Mouse (Mus musculus): ENCODE data around the gene Qrich2. TPM values are rescaled to one million over a fixed set of nuclear protein-coding genes. Genes with fewer than 3 reads are reported as not detected.
A peak's percentile ranks its signal among the peaks of the same experiment; 100 is the strongest.

Gene Qrich2
- total and polyA plus RNA-seq, 3 experiments, result 0.29 to 0.38 (median 0.32) TPM

DNA sequence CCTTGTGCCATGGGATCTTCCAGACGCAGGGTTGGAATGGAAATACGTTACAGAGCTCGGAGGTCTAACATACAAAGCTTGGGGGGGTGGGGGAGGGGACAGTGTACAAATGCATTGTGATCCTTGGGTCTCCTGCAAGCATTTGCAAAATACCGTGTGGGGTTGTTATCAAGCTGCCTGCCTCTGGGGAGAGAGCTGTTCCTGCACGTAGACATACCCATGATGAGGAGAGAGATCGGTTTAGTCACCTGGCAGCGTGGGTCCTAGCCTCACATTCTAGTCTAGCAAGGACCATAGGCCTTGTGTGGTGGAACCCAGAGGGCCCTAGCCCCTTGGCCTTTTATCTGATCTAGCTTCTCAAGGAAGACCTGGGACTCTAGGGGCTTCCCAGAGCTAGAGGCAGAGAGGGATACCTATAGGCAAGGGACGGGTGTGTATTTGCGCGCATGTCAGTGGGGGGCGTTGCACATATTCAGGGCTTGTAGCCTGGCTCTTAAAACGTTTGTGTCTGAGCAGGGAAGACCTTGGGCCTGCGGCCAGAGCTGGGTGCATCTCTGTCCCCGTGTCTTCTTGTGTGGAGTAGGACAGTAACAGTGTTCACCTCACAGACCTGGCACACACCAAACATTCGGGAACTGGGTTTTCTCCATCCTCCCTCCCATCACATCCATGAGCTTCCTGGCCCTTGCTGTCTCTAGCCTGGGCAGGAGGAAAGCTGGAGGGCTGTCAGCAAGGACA is 23.7 kb downstream of the Qrich2 start:
- H3K4me2 ChIP-seq (ENCODE audit: insufficient read depth, low read depth, poor library complexity, severe bottlenecking), result no peak overlapping the region
- H3K36me3 ChIP-seq (replicated peaks in 1 of 2; ENCODE audit: control insufficient read depth in 1 of 2, insufficient read depth in 1 of 2, low read length in 1 of 2), result peaks cover 12 to 32% of the 10 kb centered on the region in 2 experiments
- in situ Hi-C loops (cut with MboI; ENCODE audit: low pct_ligation_motif_present, low pct_unique_long_range_greater_than_20kb, low sequenced_read_pairs) (loop anchor here (5.0 kb wide), 1 partner anchor 40 kb away; no protein-coding TSS in a partner anchor), dilution Hi-C loops (cut with MboI; ENCODE audit: extremely low pct_ligation_motif_present, extremely low pct_unique_long_range_greater_than_20kb, low sequenced_read_pairs) (no loop called here)
- peak; percentile 52 for TF ChIP-seq CHD2 (IDR thresholded peaks at IDR 0.05; ENCODE audit: low read length)
- TF ChIP-seq ELF1 (IDR thresholded peaks at IDR 0.05; ENCODE audit: low read depth, low read length), result peak; percentile 12; the same call in 1 of the 2 replicates
- TF ChIP-seq POLR2AphosphoS2 (IDR thresholded peaks at IDR 0.05; ENCODE audit: low read depth, low read length), result peak; percentile 64
- peak; percentile 9; the same call in 1 of the 2 replicates for TF ChIP-seq SMC3 (IDR thresholded peaks at IDR 0.05; ENCODE audit: low read depth, low read length)
- peak; percentile 65 for TF ChIP-seq ZMIZ1 (IDR thresholded peaks at IDR 0.05; ENCODE audit: low read depth, low read length)
- no peak for TF ChIP-seq NELFE (IDR thresholded peaks at IDR 0.05; ENCODE audit: low read depth, low read length)
- 0 out of 2 replicates have a peak, but pooled peaks have one; percentile 12 for TF ChIP-seq IRF4 (IDR thresholded peaks at IDR 0.05; ENCODE audit: low read depth, low read length)
- TF ChIP-seq POLR2A (IDR thresholded peaks at IDR 0.05; ENCODE audit: low read depth, low read length), result peak; percentile 47
- TF ChIP-seq NRF1 (IDR thresholded peaks at IDR 0.05; ENCODE audit: low read depth, low read length), result no peak
- no peaks in the 10 kb centered on the region for H3K9me3 ChIP-seq (replicated peaks; ENCODE audit: low read length)
- H3K27ac ChIP-seq (ENCODE audit: insufficient read depth, low read depth), result peak overlapping the region; percentile 12; the same call in 1 of the 2 replicates
- DNase-seq (ENCODE audit: extremely low read depth), result no peak
- H3K9ac ChIP-seq (ENCODE audit: insufficient read depth, low read depth), result no peak overlapping the region
- H3K4me3 ChIP-seq (replicated peaks in 1 of 3; ENCODE audit: low read depth in 2 of 3, low read length in 2 of 3, poor library complexity in 1 of 3), result no peak overlapping the region
- peaks cover 64 to 81% of the 10 kb centered on the region in 2 experiments for H3K4me1 ChIP-seq (ENCODE audit: control insufficient read depth in 1 of 2, insufficient read depth in 2 of 2)
- peaks cover 5% of the 10 kb centered on the region for H3K79me2 ChIP-seq (replicated peaks; ENCODE audit: control insufficient read depth, extremely low read depth, insufficient read depth, poor library complexity, severe bottlenecking)
- no peaks in the 10 kb centered on the region for H3K27me3 ChIP-seq (replicated peaks)

- H3K4me3 ChIP-seq (replicated peaks in 1 of 3; ENCODE audit: low read depth in 2 of 3, low read length in 2 of 3, poor library complexity in 1 of 3), result no peak overlapping the region
- no peaks in the 10 kb centered on the region for H3K9me3 ChIP-seq (replicated peaks; ENCODE audit: low read length)
- no peaks in the 10 kb centered on the region for H3K27me3 ChIP-seq (replicated peaks)
- H3K79me2 ChIP-seq (replicated peaks; ENCODE audit: control insufficient read depth, extremely low read depth, insufficient read depth, poor library complexity, severe bottlenecking), result peaks cover 23% of the 10 kb centered on the region
- peaks cover 19 to 45% of the 10 kb centered on the region in 2 experiments for H3K36me3 ChIP-seq (replicated peaks in 1 of 2; ENCODE audit: control insufficient read depth in 1 of 2, insufficient read depth in 1 of 2, low read length in 1 of 2)
- in situ Hi-C loops (cut with MboI; ENCODE audit: low pct_ligation_motif_present, low pct_unique_long_range_greater_than_20kb, low sequenced_read_pairs), result loop anchor here (5.0 kb wide), 1 partner anchor 38 kb away; no protein-coding TSS in a partner anchor
- H3K27ac ChIP-seq (ENCODE audit: insufficient read depth, low read depth), result peak overlapping the region; percentile 95
- H3K9ac ChIP-seq (ENCODE audit: insufficient read depth, low read depth), result no peak overlapping the region
- H3K4me1 ChIP-seq (ENCODE audit: control insufficient read depth in 1 of 2, insufficient read depth in 2 of 2), result peaks cover 55 to 87% of the 10 kb centered on the region in 2 experiments
- no peak overlapping the region for H3K4me2 ChIP-seq (ENCODE audit: insufficient read depth, low read depth, poor library complexity, severe bottlenecking)
- no peak for TF ChIP-seq PAX5 (IDR thresholded peaks at IDR 0.05; ENCODE audit: low read length)
- no peak for TF ChIP-seq NELFE (IDR thresholded peaks at IDR 0.05; ENCODE audit: low read depth, low read length)
- peak; percentile 1; the same call in 1 of the 2 replicates for TF ChIP-seq ZMIZ1 (IDR thresholded peaks at IDR 0.05; ENCODE audit: low read depth, low read length)
- peak; percentile 32; the same call in 1 of the 2 replicates for TF ChIP-seq POLR2A (IDR thresholded peaks at IDR 0.05; ENCODE audit: low read depth, low read length)
- TF ChIP-seq POLR2AphosphoS2 (IDR thresholded peaks at IDR 0.05; ENCODE audit: low read depth, low read length), result peak; percentile 3; the same call in 1 of the 2 replicates
- dilution Hi-C loops (cut with MboI; ENCODE audit: extremely low pct_ligation_motif_present, extremely low pct_unique_long_range_greater_than_20kb, low sequenced_read_pairs), result no loop called here
- no peak for DNase-seq (ENCODE audit: extremely low read depth)
Observed at GRCm38 (mm10) chr11:116440408-116441068, 25.5 kb downstream of the Qrich2 start.

All from CH12.LX (cell line).